Mouse (Mus musculus) bone marrow, adult 2 months (tissue): ENCODE data around the gene Lypd6. TPM values are rescaled to one million over a fixed set of nuclear protein-coding genes. Genes with fewer than 3 reads are reported as not detected.

Source experiments
- H3K27ac ChIP-seq: fragments of 200-500 bp; 2 replicates; pipeline ENCODE4 v1.5.1; 2012; ENCODE audit warnings: low read depth, mild to moderate bottlenecking, control low read depth, inconsistent platforms, low read length; ENCODE audit not compliant: control insufficient read depth, poor library complexity, insufficient read depth
- H3K4me1 ChIP-seq: fragments of 200-500 bp; 2 replicates; pipeline ENCODE4 v1.6.1; 2011; ENCODE audit warnings: low read length; ENCODE audit not compliant: control insufficient read depth, insufficient read depth
- H3K4me3 ChIP-seq: fragments of 200-500 bp; replicated peaks from 2 replicates; pipeline ENCODE3; 2011; ENCODE audit warnings: mild to moderate bottlenecking, low read depth, low read length, control low read depth; ENCODE audit not compliant: control insufficient read depth
- CTCF ChIP-seq: fragments of 200-500 bp; IDR thresholded peaks from 2 replicates; pipeline ENCODE4 v1.5.1; 2011; ENCODE audit warnings: low read length, control low read depth; ENCODE audit not compliant: control insufficient read depth, insufficient read depth
- POLR2A ChIP-seq: fragments of 200-500 bp; IDR thresholded peaks from 2 replicates; pipeline ENCODE4 v1.6.1; 2011; ENCODE audit warnings: low read depth, mild to moderate bottlenecking, control low read depth, low read length, borderline replicate concordance; ENCODE audit not compliant: control insufficient read depth
- WGBS: fragments of 180-500 bp; shearing (Covaris S2); methylation state at CpG from one replicate; pipeline ENCODE4 v1.1.7; 2018; 5-methylcytosine and 5-hydroxymethylcytosine counted together
- polyA plus RNA-seq: library from polyadenylated mRNA; stranded (reverse); fragments of >200 nt; gene quantifications from 2 replicates; pipeline ENCODE4 v1.2.4, GENCODE M21; 2011; ENCODE audit warnings: low replicate concordance; ENCODE audit not compliant: missing spikeins, insufficient read depth, insufficient read length

Gene Lypd6
- polyA plus RNA-seq, 1 experiment, result 0.85 TPM

DNA sequence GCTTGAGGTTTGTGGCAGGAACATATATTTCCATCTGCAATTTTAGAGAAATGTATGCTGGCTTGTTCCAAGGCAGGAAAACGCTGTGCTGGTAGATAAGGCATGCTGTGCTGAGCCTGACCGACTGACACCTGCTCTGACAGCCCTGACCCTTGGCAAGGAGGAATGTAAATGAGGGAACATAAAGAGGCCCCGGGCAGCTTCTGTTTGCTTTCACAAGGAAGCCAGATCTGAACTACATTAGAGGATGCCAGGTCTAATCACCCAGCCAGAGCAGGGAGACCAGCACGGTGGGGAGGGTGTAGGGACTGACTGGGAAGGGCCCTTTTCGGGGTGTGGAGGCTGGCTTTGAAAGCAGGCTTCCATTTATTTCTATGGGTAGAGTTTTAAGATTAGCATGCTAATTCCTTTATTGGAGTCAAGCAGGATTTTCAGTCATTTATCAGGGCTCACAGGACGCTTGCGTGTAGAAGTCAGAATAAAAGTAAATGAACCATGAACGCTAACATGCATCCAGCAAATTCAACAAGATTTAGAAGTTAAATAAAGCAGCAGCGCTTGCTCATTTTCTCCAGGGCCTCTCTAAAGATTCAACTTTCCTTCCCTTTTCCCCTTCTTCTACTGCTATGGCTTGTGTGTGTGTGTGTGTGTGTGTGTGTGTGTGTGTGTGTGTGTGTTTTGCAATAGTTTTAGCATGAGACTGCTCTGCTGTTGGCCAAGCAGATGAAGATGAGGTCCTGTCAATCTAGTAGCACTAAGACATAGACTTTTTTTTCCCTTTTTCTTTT is 34.3 kb downstream of the Lypd6 start:
- WGBS, result 24% methylated on average over 9 of the region's 9 CpGs

GRCm38 (mm10) chr2:50101152-50101450 is 34.9 kb downstream of the Lypd6 start:
- Histone ChIP-seq H3K4me1 (no peaks in the 10 kb centered on the region), H3K27ac (no peak overlapping the region), H3K4me3 (no peak overlapping the region)
- WGBS, result 56% methylated on average over 1 of the region's 1 CpGs
- TF ChIP-seq POLR2A, result no peak
- TF ChIP-seq CTCF, result no peak

More for the DNA sequence above, 34.3 kb downstream of the Lypd6 start:
- TF ChIP-seq CTCF (no peak), POLR2A (no peak)
- H3K4me1 ChIP-seq, result no peaks in the 10 kb centered on the region
- no peak overlapping the region for H3K4me3 ChIP-seq
- H3K27ac ChIP-seq, result no peak overlapping the region

DNA sequence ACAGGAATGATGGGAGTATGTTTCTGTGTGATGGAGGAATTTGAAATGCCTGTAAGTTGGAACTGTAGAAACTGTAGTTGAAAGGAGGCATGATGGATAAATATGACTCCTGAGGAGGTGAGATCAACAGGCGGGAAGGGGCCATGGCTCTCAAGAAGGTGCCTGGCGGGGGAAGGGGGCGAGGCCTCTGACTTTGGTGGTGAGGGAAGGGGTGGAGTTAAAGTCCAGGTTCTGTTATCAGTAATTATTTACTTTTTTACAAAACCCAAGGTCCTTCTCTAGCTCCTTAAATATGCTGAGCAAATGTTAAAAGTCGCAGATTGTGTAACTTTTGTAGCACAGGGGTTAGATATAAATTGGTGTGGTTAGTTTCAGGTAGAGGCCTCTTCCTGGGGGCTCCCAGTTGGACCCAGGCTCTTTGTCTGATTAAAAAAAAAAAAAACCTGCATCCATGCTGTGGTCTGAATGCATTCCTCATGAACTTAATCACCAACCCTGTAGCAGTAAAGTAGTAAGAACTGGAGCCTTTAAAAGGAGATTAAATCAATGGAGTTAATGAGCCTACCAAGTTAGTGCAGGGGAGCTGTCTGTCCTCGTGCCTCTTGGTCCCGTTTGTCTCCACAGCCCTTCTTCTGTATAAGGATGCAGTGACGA is 37.7 kb downstream of the Lypd6 start:
- TF ChIP-seq POLR2A (no peak), CTCF (no peak)
- H3K4me3 ChIP-seq, result no peak overlapping the region
- H3K4me1 ChIP-seq, result no peaks in the 10 kb centered on the region
- no peak overlapping the region for H3K27ac ChIP-seq
- WGBS, result 71% methylated on average over 7 of the region's 7 CpGs

DNA sequence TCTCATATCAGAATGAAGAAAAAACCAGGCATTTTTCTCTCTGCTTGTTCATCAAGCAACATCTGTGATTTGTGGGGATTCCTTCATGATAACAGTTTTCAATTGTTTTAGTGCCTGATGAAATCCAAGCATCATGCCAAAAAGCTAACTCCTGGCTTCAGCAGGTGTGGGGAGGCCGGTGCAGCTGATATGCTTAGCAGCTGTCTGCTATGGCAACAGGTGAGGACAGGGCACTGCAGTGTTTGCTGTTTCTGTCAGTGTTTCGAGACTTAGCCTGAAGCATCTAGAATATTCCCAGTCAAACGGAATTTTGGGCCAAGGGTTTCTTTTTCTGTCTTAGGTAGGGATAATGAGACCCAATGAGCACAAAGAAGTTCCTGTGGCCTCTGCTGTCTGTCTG is 39.4 kb downstream of the Lypd6 start:
- TF ChIP-seq CTCF (no peak), POLR2A (no peak)
- Histone ChIP-seq H3K4me1 (no peaks in the 10 kb centered on the region), H3K27ac (no peak overlapping the region), H3K4me3 (no peak overlapping the region)
- WGBS, result 76% methylated on average over 3 of the region's 3 CpGs

GRCm38 (mm10) chr2:50105992-50106391 is 39.8 kb downstream of the Lypd6 start:
- Histone ChIP-seq H3K4me1 (no peaks in the 10 kb centered on the region), H3K27ac (no peak overlapping the region), H3K4me3 (no peak overlapping the region)
- TF ChIP-seq CTCF, result no peak
- TF ChIP-seq POLR2A, result no peak
- 81% methylated on average over 3 of the region's 3 CpGs for WGBS

DNA sequence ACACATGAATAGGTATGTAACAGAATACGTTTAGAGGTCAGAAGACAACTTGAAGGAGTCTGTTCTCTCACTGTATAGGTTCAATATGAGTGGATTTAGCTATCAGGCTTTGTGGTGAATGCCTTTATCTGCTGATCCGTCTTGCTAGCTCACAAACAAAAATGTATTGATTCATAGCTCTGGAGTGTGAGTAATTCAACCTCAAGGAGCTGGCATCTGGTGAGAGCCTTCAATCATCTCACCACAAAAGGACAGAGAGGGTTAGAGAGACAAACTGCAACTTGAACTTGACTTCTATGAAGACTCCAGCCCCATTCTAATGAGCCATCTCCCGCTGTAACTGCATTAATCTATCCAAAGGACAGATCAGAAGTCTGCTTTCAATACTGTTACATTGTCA is 40.6 kb downstream of the Lypd6 start:
- no peaks in the 10 kb centered on the region for H3K4me1 ChIP-seq
- TF ChIP-seq POLR2A, result no peak
- TF ChIP-seq CTCF, result no peak
- 63% methylated on average over 3 of the region's 3 CpGs for WGBS

DNA sequence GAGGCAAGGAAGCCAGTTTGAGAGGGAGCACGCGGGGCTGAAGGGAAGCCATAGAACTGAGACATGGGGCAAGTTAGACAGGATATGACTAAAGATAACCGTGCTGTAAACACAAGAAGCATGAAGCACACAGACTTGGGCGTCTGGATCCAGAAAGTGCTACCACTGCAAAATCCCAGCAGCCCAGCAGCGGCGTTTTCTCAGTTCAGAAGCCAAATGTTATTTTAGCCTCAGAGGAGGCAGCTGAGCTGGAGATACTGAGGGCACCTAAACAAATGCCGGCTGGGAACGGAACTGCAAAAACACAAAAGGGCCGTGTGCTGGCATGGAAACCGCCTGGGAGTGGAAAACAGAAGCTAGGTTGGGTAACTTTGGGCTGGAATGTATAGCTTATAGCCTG is 43.9 kb downstream of the Lypd6 start:
- Histone ChIP-seq H3K4me3 (no peak overlapping the region), H3K4me1 (no peaks in the 10 kb centered on the region), H3K27ac (no peak overlapping the region)
- TF ChIP-seq POLR2A, result no peak
- 62% methylated on average over 10 of the region's 10 CpGs for WGBS

More for the DNA sequence above, 40.6 kb downstream of the Lypd6 start:
- H3K27ac ChIP-seq, result no peak overlapping the region
- H3K4me3 ChIP-seq, result no peak overlapping the region

- 72% methylated on average over 3 of the region's 3 CpGs for WGBS
- no peak overlapping the region for H3K27ac ChIP-seq
- no peak for TF ChIP-seq CTCF
- no peak for TF ChIP-seq POLR2A
These were observed 44.9 kb downstream of the Lypd6 start for GRCm38 (mm10) chr2:50111169-50111568.

More at GRCm38 (mm10) chr2:50111169-50111568, 44.9 kb downstream of the Lypd6 start:
- Histone ChIP-seq H3K4me3 (no peak overlapping the region), H3K4me1 (no peaks in the 10 kb centered on the region)
